Mouse (Mus musculus): ENCODE results near the gene Cd300ld5.

DNA sequence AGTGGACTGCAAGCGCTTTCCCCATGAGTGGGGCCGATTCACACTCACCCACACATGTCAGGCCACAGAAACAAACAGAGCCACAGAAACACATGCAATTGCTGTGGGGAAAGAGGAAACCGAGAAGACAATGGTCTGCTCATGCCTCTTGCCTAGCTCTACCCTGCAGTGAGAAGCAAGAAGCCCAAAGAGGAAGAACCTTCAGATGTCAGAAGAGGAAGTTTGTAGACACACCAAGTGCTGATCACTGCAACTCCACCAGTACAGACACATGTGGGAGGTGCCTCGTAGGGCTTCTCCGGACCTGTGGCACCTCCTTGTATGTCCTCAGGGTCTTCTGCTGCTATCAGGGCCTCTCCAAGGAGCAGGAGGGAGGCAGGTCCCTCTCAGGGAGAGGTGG lies 33.5 kb downstream of the Cd300ld5 start:
- no peak for TF ChIP-seq CTCF (IDR thresholded peaks at IDR 0.05; ENCODE audit: low read depth)
- no peak for TF ChIP-seq EP300 (IDR thresholded peaks at IDR 0.05; ENCODE audit: low read depth)
